Mouse (Mus musculus): ENCODE results near the gene Pde4d.

The Pde4d gene

GRCm38 (mm10) chr13:109058045-109058444, 608.3 kb downstream of the Pde4d start:
- no peak for DNase-seq

- peak; percentile 44 for DNase-seq
These were observed 616.9 kb downstream of the Pde4d start for GRCm38 (mm10) chr13:109066581-109067159.

DNA sequence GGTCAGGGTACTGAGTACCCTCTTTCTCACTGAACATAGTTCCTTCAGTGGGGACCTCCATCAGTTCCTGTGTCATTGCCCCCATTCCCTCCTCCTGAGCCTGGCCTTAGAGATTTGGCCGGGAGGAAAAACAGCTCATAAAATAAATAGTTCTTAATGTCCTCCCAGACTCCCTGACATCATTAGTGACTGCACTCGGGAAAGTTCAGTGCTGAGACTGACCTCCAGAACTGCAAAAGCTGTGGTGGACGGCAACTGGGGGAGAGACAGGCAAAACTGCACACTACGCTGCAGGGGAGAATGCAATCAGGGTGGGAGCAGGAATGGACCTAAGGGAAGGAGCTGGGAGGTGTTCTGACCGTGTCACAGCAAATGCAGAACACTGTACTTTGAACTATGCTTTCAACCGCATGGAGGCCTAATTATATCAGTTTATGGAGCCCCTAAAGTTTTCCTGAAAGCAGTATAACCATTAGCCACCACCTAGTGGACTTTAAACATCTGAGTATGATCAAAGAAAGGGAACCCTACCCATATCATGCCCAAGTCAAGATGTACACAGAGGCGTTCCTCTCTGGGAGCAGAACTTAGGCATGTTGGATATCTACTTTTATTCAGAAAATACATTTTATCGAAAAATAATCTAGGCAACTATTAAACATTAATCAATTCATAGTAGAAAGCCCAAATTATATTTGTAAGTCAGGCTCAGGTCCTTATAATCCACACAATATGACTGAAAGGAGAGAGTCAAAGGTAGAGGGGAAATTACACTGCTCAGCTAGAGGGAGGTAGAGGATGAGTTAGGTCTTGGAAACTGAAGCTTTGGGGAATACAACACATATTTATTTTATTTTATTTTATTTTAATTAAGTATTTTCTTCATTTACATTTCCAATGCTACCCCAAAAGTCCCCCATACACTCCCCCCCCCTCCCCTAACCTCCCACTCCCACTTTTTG, 618.8 kb downstream of the Pde4d start:
- DNase-seq = peak; percentile 38

DNA sequence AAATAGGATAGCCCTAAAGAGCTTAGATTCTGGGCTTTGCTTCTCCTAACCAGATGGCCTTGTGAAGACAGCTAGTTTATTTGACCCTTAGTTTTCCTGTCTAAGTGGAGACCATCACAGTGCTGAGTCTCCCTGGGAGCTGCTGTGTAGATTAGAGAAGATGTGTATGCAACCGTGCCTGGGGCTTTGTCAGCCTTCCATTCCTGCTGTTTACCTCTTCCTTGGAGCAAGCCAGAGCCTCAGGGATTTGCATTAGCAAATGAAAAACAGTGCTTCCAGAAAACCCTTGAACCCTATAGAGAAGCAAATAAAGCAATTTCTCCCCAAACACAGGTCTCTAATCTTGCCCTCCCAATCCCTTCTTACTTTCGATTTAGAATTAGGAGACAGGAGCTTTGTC, 623.6 kb downstream of the Pde4d start:
- no peak for DNase-seq

- no peak for DNase-seq
These were observed 624.3 kb downstream of the Pde4d start for GRCm38 (mm10) chr13:109074078-109074477.

GRCm38 (mm10) chr13:109092654-109093053, 642.9 kb downstream of the Pde4d start:
- DNase-seq = no peak

DNA sequence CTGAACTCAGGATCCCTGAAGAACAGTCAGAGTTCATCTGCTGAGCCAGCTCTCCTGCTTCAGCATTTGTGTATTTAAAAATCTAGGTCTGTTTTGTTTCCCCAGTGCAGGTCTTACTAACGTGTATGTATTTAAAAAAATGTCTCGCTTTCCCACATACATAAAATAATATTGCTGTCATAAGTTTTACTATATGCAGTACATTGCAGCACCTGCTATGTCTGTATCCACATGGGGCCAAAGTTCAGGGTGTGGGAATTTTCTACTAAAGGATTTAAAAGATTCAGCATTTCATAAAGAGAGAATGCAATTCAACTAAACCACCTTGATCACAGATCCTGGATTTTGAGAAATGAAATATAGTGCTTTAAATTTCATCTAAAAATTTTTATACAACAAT, 646.9 kb downstream of the Pde4d start:
- no peak for DNase-seq

DNA sequence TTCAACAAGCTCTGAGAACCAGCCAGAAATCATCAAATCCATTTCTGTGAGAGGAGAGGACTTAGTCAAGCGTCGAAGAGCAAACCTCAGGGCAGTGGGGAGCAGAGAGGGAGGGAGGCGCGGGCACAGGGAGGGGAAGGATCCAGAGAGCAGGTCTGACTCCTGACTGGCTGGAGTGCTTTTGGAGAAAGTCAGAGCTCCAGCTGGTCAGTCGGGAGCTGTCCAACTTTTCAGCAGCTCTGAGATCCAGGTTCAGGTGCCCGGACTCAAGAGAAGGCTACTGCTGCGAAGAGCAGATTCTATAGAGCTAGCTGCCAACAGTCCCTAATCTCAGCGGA, 666.2 kb downstream of the Pde4d start:
- peak; percentile 84 for DNase-seq

DNA sequence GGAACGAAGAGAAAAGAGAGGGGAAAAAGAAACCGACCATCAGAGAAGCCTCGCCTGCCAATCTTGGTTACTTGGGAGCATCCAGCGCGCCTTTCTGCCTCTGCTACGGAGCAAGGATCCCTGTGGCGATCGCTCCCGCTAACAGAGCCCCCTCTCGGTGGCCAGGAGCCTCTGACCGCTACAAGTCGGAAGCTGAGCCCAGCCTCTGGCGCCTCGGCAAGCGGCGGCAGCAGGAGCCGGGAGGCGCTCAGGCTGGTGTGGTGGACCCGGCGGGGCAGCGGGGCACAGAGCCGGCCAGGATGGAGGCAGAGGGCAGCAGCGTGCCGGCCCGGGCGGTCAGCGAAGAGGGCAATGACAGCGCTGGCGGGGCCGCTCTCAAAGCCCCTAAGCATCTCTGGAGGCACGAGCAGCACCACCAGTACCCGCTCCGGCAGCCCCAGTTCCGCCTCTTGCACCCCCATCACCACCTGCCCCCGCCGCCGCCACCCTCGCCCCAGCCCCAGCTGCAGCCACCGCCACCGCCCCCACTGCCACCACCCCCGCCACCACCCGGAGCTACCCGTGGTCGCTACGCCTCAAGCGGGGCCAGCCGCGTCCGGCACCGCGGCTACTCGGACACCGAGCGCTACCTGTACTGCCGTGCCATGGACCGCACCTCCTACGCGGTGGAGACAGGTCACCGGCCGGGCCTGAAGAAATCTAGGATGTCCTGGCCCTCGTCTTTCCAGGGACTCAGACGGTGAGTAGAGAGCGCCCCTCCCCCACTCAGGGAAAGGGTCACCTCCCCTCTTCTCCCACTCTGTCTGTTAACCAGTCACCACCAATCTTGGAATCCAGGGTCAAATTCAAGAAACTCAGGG, 666.8 kb downstream of the Pde4d start:
- DNase-seq = peak; percentile 73

- no peak for DNase-seq
These were observed 667.6 kb downstream of the Pde4d start for GRCm38 (mm10) chr13:109117210-109117791.

- DNase-seq = no peak
These were observed 668.6 kb downstream of the Pde4d start for GRCm38 (mm10) chr13:109118296-109118800.

DNA sequence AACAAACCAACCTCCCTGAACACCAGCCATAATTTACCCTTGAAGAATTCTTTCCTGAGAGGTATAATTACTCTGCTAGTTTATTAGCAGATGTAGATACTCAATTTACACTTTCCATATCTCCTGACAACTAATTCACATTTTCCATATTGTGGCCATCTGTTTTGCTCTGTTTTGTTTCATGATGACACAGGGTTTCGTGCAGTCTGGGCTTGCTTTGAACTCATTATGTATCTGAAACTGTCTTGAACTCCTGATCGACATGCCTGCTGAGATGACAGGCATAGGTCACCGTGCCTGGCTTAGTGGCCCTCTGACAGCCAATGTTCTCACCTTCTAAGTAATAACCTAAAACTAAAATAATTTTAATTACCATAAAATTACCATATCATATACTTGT, 672.1 kb downstream of the Pde4d start:
- no peak for DNase-seq

GRCm38 (mm10) chr13:109136405-109136804, 686.7 kb downstream of the Pde4d start:
- DNase-seq = no peak

DNA sequence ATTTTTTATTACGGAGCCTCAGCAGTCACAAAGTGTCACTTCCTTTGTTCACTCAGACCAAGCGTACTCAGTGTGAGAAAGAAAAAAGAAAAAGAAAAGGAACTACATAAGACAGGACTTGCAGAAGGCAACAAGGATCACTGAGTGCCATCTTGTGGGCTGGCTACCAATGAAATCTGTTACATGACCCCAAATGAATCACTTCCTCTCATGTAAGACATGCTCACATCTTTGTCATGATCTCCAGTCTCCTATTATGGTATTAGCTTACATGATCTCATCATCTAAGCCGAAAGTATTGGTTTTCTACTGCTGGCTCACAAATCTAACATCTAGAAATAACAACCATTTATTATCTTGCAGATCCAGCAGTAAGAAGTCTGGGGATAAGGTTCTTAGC, 709.0 kb downstream of the Pde4d start:
- DNase-seq = no peak

DNA sequence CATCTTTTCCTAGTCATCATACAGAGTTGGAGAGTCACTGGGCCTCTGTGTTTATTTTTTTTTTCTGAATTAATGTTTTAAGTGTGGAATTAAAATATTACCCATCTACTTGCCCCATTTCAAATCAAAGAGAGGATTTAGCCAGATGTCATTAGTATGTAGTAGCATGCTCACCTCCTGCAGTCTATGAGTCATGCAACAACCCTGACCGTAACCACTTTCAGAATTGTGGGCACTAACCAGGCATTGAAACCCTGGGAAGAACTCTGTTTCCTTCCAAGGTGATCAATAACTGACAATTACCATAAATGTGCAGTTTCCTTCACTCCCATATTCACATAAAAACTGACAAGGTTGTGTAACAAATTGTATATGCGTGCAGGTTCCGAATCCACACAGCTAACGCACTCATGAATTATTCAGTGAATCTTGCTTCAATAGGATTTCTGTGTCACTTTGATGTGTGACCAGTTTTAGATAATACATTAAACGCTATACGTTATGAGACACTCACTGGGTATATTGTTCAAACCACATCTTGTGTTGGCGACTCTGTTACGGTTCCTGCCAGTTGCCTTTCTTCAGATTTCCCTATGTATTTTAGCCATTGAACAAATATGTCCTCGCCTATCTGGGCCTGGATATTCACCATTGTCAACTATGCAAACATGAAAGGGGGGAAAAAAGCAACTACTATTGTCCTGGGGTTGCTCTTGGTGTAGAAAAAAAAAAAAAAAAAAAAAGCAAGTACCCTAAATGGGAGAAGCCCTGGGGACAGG, 719.0 kb downstream of the Pde4d start:
- no peak for DNase-seq

- no peak for DNase-seq
These were observed 719.5 kb downstream of the Pde4d start for GRCm38 (mm10) chr13:109169335-109169606.

GRCm38 (mm10) chr13:109171688-109172087, 721.9 kb downstream of the Pde4d start:
- DNase-seq = no peak

DNA sequence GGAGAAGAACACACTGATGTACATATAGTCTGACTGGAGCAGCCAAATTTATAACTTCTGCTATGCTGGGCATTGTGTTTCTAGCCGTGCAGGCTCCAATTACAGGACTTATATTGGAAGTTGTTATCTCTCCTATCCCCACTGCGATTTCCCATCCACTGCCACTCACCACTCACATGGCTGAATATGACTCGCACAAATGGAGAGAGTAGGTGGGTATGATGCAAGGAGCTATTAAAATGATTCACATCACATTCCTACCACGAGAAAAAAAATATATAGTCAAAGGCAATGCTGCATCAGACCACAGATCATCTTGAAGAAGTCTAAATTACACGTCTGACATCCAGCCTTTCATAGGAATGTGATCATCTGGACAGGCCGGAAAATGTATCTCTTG, 725.5 kb downstream of the Pde4d start:
- no peak for DNase-seq

GRCm38 (mm10) chr13:109175852-109176621, 726.3 kb downstream of the Pde4d start:
- DNase-seq = no peak

DNA sequence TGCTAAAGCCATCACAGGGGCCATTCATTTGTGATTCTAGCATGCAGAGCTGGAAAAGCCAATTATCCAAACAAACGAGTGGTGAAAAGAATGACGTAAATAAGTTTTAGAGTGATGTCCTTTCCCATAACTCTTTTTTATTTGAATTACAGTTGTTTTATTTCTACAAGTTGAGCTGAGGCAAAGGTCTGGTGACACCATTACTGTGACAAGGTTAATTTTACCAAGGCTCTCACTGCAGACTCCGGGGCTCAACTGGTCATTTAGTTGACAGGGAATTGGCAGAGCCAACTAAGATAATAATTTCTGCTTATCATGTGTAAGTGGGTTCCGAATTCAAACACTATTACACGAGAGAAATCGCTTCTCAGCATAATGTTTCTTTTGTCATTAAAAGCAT, 731.6 kb downstream of the Pde4d start:
- DNase-seq = peak; percentile 24

DNA sequence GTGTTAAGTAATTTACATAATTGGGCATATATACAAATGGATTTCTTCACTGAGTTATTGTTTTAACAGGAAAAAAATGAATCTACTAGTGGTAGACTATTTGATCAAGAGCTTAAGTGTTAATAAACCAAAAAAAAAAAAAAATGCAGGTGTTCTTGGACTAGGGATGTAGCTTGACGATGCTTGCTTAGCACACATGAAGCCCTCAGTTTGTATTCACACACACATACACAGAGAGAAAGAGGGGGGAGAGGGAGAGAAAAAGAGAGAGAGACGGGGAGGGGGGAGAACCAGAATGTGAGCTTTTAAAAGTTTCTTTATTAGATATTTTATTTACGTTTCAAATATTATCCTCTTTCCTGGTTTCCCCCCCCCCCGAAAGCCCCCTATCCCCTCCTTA, 740.9 kb downstream of the Pde4d start:
- DNase-seq = no peak

GRCm38 (mm10) chr13:109191176-109191575, 741.4 kb downstream of the Pde4d start:
- DNase-seq = no peak
